Mouse (Mus musculus) MEL (cell line): ENCODE results near the gene Bricd5.

ENCODE experiments used
- CHD1 ChIP-seq: IDR thresholded peaks from 2 replicates; pipeline ENCODE4 v1.6.1; 2012; ENCODE audit warnings: low read depth, mild to moderate bottlenecking, inconsistent platforms, low read length, improper control_type of control experiment
- CHD2 ChIP-seq: IDR thresholded peaks from 2 replicates; pipeline ENCODE4 v1.6.1; 2011; ENCODE audit warnings: low read length, improper control_type of control experiment
- CTCF ChIP-seq, 3 experiments: IDR thresholded peaks in 2 of 3; conservative IDR thresholded peaks in 1 of 3; 2 replicates each; pipeline ENCODE4 v1.5.1; 2011 to 2012; ENCODE audit warnings: low read length in 3 of 3, low read depth in 2 of 3, mild to moderate bottlenecking in 2 of 3, improper control_type of control experiment in 1 of 3, inconsistent platforms in 1 of 3, mixed read lengths in 1 of 3, moderate library complexity in 1 of 3; ENCODE audit not compliant: control insufficient read depth in 1 of 3, insufficient read depth in 1 of 3, poor library complexity in 1 of 3, severe bottlenecking in 1 of 3
- EP300 ChIP-seq, 2 experiments: IDR thresholded peaks; 2 replicates each; pipeline ENCODE4 v1.6.1; 2011; ENCODE audit warnings: improper control_type of control experiment in 2 of 2, low read length in 2 of 2, low read depth in 1 of 2, mild to moderate bottlenecking in 1 of 2
- JUND ChIP-seq: IDR thresholded peaks from 2 replicates; pipeline ENCODE4 v1.6.1; 2011; ENCODE audit warnings: low read depth, mild to moderate bottlenecking, improper control_type of control experiment, low read length
- MAX ChIP-seq: IDR thresholded peaks from 2 replicates; pipeline ENCODE4 v1.6.1; 2011; ENCODE audit warnings: low read length, improper control_type of control experiment
- POLR2A ChIP-seq, 2 experiments: IDR thresholded peaks; 2 replicates each; pipeline ENCODE4 v1.6.1; 2011 to 2012; ENCODE audit warnings: low read length in 2 of 2, mild to moderate bottlenecking in 2 of 2, control low read depth in 1 of 2, improper control_type of control experiment in 1 of 2, low read depth in 1 of 2, moderate library complexity in 1 of 2; ENCODE audit not compliant: control insufficient read depth in 1 of 2, insufficient read depth in 1 of 2, poor library complexity in 1 of 2
- POLR2AphosphoS2 ChIP-seq: IDR thresholded peaks from 2 replicates; pipeline ENCODE4 v1.6.1; 2011; ENCODE audit warnings: low read length, improper control_type of control experiment
- RCOR1 ChIP-seq: IDR thresholded peaks from 2 replicates; pipeline ENCODE4 v1.6.1; 2012; ENCODE audit warnings: low read depth, mild to moderate bottlenecking, inconsistent platforms, low read length, improper control_type of control experiment
- ZKSCAN1 ChIP-seq: IDR thresholded peaks from 2 replicates; pipeline ENCODE4 v1.6.1; 2012; ENCODE audit warnings: low read depth, mild to moderate bottlenecking, inconsistent platforms, low read length, improper control_type of control experiment, moderate library complexity
- ZNF384 ChIP-seq: IDR thresholded peaks from 2 replicates; pipeline ENCODE4 v1.6.1; 2012; ENCODE audit warnings: low read depth, mild to moderate bottlenecking, inconsistent platforms, low read length, improper control_type of control experiment

- no peak for TF ChIP-seq ZNF384
- TF ChIP-seq RCOR1: no peak
- no peak for TF ChIP-seq CHD1
- TF ChIP-seq POLR2A (IDR thresholded peaks at IDR 0.05; ENCODE audit: control insufficient read depth in 1 of 2, insufficient read depth in 1 of 2, low read depth in 1 of 2, low read length in 2 of 2, poor library complexity in 1 of 2): no peak
- no peak for TF ChIP-seq MAX
- no peak for TF ChIP-seq JUND
- TF ChIP-seq CTCF (IDR thresholded peaks at IDR 0.05 in 2 of 3, conservative IDR thresholded peaks at IDR 0.05 in 1 of 3; ENCODE audit: control insufficient read depth in 1 of 3, insufficient read depth in 1 of 3, low read depth in 2 of 3, low read length in 3 of 3, poor library complexity in 1 of 3, severe bottlenecking in 1 of 3): no peak
- TF ChIP-seq CHD2: no peak
- no peak for TF ChIP-seq EP300 (IDR thresholded peaks at IDR 0.05; ENCODE audit: low read depth in 1 of 2, low read length in 2 of 2)
- no peak for TF ChIP-seq ZKSCAN1
- TF ChIP-seq POLR2AphosphoS2: no peak
Measured at GRCm38 (mm10) chr17:24507129-24507664, 33.5 kb downstream of the Bricd5 start.
